Mouse (Mus musculus) bone marrow macrophage, adult 2 months (primary cell): Measurements from ENCODE around the gene Zfp518a.

ENCODE experiments used
- CTCF ChIP-seq: IDR thresholded peaks from 2 replicates; pipeline ENCODE4 v1.5.1; 2012; ENCODE audit warnings: low read depth, mild to moderate bottlenecking, low read length, moderate library complexity
- POLR2A ChIP-seq: IDR thresholded peaks from 2 replicates; pipeline ENCODE4 v1.6.1; 2012; ENCODE audit warnings: mild to moderate bottlenecking, low read depth, low read length, borderline replicate concordance

DNA sequence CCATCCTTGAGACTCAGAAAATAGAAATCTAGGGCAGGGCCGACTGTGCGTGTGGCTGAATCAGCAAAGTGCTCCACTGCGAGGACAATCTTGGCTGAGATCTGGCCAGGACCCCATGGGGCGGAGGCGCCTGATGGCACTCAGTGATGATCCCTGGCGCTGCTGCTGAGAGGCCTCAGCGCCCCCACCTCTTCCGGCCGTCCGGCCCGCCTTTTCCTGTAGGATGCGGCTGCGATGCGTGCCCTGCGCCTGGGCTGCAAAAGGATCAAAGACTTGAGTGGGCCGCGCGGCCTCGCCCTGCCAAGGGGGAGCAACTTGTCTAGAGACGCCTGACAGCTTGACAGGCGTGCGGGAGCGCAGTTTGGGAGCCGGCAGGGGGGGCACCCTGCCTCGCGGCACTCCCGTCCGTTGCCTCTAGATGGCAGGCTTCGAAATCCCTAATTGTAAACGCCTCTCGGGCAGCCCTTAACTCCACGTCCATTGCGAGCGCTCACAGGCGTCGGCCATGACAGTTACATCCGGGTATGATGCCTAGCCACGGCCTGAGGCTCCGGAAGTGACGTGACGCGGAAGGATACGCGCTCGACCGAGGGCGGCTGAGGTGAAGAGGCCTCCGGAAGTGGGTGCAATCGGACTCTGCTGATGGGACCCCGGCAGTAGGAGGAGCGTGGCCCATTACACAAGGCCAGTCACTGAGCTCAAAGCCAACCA is 21.4 kb upstream of the Zfp518a start:
- TF ChIP-seq POLR2A (no peak), CTCF (no peak)
